Mouse (Mus musculus) bone marrow macrophage, adult 2 months (primary cell): ENCODE results near the gene Card14.

Source experiments
- CTCF ChIP-seq: IDR thresholded peaks from 2 replicates; pipeline ENCODE4 v1.5.1; 2012; ENCODE audit warnings: low read depth, mild to moderate bottlenecking, low read length, moderate library complexity
- POLR2A ChIP-seq: IDR thresholded peaks from 2 replicates; pipeline ENCODE4 v1.6.1; 2012; ENCODE audit warnings: mild to moderate bottlenecking, low read depth, low read length, borderline replicate concordance

GRCm38 (mm10) chr11:119273186-119273930, 34.2 kb upstream of the Card14 start:
- TF ChIP-seq POLR2A (no peak), CTCF (peak; percentile 54)
